Comparison of ENCODE assay signal across 13 mouse cellular contexts in the genomic region with DNA sequence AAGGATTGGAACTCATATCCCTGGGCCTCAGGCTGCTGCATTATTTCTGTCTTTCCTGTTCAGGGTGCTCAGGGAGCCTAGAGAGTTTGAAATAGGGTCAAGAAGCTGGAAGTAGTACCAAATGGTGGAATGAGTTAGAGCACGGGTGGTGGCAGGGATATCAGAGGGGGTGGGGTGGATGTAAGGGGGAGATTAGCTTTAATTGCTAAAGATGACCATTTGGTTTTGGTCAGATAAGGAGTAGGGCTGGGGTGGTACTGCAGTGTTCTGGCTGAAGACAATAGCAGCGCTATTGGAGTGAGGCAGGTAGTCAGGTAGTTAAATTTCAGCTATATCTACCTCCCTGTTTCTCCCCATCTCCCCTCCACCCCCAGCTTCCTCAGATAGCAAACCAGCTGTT. TPM values are rescaled to one million over a fixed set of nuclear protein-coding genes. Genes with fewer than 3 reads are reported as not detected.
A peak's percentile ranks its signal among the peaks of the same experiment; 100 is the strongest.
DNase-seq lines count a peak whose midpoint lies in the region; ATAC-seq and TF ChIP-seq lines count a peak whose summit lies in the region.
"Had no signal": no experiment of that assay in that cellular context is flagged by ENCODE, and none has a peak within 500 bp of the region (broad histone marks: within the 10 kb centered on the region; RNA-seq: fewer than 3 reads in every experiment).

No protein-coding gene starts in this region.

- WGBS in liver, embryonic 11.5 days, result 7% methylated on average over 2 of the region's 2 CpGs
- WGBS in liver, postnatal 0 days (ENCODE audit: insufficient replicate concordance), result 24% methylated on average over 2 of the region's 2 CpGs
- WGBS in stomach, embryonic 16.5 days, result 25% methylated on average over 2 of the region's 2 CpGs
- 45% methylated on average over 2 of the region's 2 CpGs for WGBS in stomach, postnatal 0 days

- H3K27me3 ChIP-seq in liver, embryonic 11.5 days (replicated peaks; ENCODE audit: control insufficient read depth, insufficient read depth, low read length), result peaks cover 2% of the 10 kb centered on the region
- no peaks in the 10 kb centered on the region for H3K27me3 ChIP-seq in liver, postnatal 0 days (ENCODE audit: insufficient read depth, low read length)
- H3K27me3 ChIP-seq in stomach, embryonic 16.5 days (ENCODE audit: control insufficient read depth, insufficient read depth, low read length), result no peaks in the 10 kb centered on the region
- H3K27me3 ChIP-seq in stomach, postnatal 0 days (ENCODE audit: control insufficient read depth, insufficient read depth, low read length), result no peaks in the 10 kb centered on the region
- H3K27me3 ChIP-seq: limb, embryonic 15.5 days; neural tube, embryonic 13.5 days; stomach, embryonic 15.5 days had no signal

- TF ChIP-seq EP300 in liver, postnatal 0 days (IDR thresholded peaks at IDR 0.05; ENCODE audit: low read depth), result no peak
- no peak for TF ChIP-seq EP300 in stomach, postnatal 0 days (optimal IDR thresholded peaks at IDR 0.05)

- no peak overlapping the region for H3K4me3 ChIP-seq in liver, embryonic 11.5 days (ENCODE audit: low read depth, low read length)
- H3K4me3 ChIP-seq in liver, postnatal 0 days (ENCODE audit: low read depth, low read length), result no peak overlapping the region
- no peak overlapping the region for H3K4me3 ChIP-seq in stomach, embryonic 16.5 days (replicated peaks; ENCODE audit: low read length)
- H3K4me3 ChIP-seq in stomach, postnatal 0 days (ENCODE audit: low read depth, low read length), result no peak overlapping the region
- H3K4me3 ChIP-seq: limb, embryonic 15.5 days; neural tube, embryonic 13.5 days; stomach, embryonic 15.5 days had no signal

- no peaks in the 10 kb centered on the region for H3K36me3 ChIP-seq in liver, embryonic 11.5 days (ENCODE audit: control insufficient read depth, insufficient read depth, low read length)
- no peaks in the 10 kb centered on the region for H3K36me3 ChIP-seq in liver, postnatal 0 days (replicated peaks; ENCODE audit: insufficient read depth, low read length)
- H3K36me3 ChIP-seq in stomach, embryonic 16.5 days (ENCODE audit: control insufficient read depth, insufficient read depth, low read length), result no peaks in the 10 kb centered on the region
- H3K36me3 ChIP-seq in stomach, postnatal 0 days (ENCODE audit: control insufficient read depth, insufficient read depth, low read length), result no peaks in the 10 kb centered on the region
- H3K36me3 ChIP-seq: limb, embryonic 15.5 days; neural tube, embryonic 13.5 days; stomach, embryonic 15.5 days had no signal

- no peaks in the 10 kb centered on the region for H3K9me3 ChIP-seq in liver, embryonic 11.5 days (ENCODE audit: control insufficient read depth, low read length)
- no peaks in the 10 kb centered on the region for H3K9me3 ChIP-seq in liver, postnatal 0 days (ENCODE audit: low read length)
- H3K9me3 ChIP-seq in stomach, embryonic 16.5 days (replicated peaks; ENCODE audit: control insufficient read depth, low read length), result no peaks in the 10 kb centered on the region
- no peaks in the 10 kb centered on the region for H3K9me3 ChIP-seq in stomach, postnatal 0 days (ENCODE audit: control insufficient read depth, low read length)
- H3K9me3 ChIP-seq: limb, embryonic 15.5 days; neural tube, embryonic 13.5 days; stomach, embryonic 15.5 days had no signal

- no peak overlapping the region for H3K9ac ChIP-seq in liver, embryonic 11.5 days (ENCODE audit: low read depth, low read length)
- no peak overlapping the region for H3K9ac ChIP-seq in liver, postnatal 0 days (replicated peaks)
- H3K9ac ChIP-seq in stomach, embryonic 16.5 days (ENCODE audit: low read length), result no peak overlapping the region
- H3K9ac ChIP-seq in stomach, postnatal 0 days (ENCODE audit: low read length), result no peak overlapping the region
- H3K9ac ChIP-seq: limb, embryonic 15.5 days; neural tube, embryonic 13.5 days; stomach, embryonic 15.5 days had no signal

- H3K4me2 ChIP-seq in liver, embryonic 11.5 days, result 0 out of 2 replicates have a peak overlapping the region, but pooled peaks have one; percentile 16
- H3K4me2 ChIP-seq in liver, postnatal 0 days (ENCODE audit: low read depth, low read length), result no peak overlapping the region
- H3K4me2 ChIP-seq in stomach, embryonic 16.5 days (ENCODE audit: low read depth, low read length), result no peak overlapping the region
- H3K4me2 ChIP-seq in stomach, postnatal 0 days (replicated peaks; ENCODE audit: low read depth), result no peak overlapping the region
- H3K4me2 ChIP-seq: limb, embryonic 15.5 days; neural tube, embryonic 13.5 days; stomach, embryonic 15.5 days had no signal

- intact Hi-C loops in heart, postnatal 36 days (cut with DNase I), result no loop called here

- no peak for TF ChIP-seq CTCF in liver, postnatal 0 days (IDR thresholded peaks at IDR 0.05; ENCODE audit: low read depth)
- no peak for TF ChIP-seq CTCF in stomach, postnatal 0 days (IDR thresholded peaks at IDR 0.05; ENCODE audit: low read depth)

- H3K27ac ChIP-seq in liver, embryonic 11.5 days (ENCODE audit: low read depth, low read length), result no peak overlapping the region
- no peak overlapping the region for H3K27ac ChIP-seq in liver, postnatal 0 days (ENCODE audit: low read depth)
- 0 out of 2 replicates have a peak overlapping the region, but pooled peaks have one; percentile 14 for H3K27ac ChIP-seq in stomach, embryonic 16.5 days (ENCODE audit: low read length)
- H3K27ac ChIP-seq in stomach, postnatal 0 days (replicated peaks), result no peak overlapping the region
- H3K27ac ChIP-seq: limb, embryonic 15.5 days; neural tube, embryonic 13.5 days; stomach, embryonic 15.5 days had no signal

- peak; percentile 75 for DNase-seq in heart, adult 11 months
- no peak for DNase-seq in heart, postnatal 36 days
- no peak for DNase-seq in liver, embryonic 11.5 days (ENCODE audit: low spot score)
- no peak for DNase-seq in liver, postnatal 0 days
- no peak for DNase-seq in stomach, postnatal 0 days (ENCODE audit: low spot score)
- no peak for DNase-seq in ovary, adult 18-20 months (ENCODE audit: low spot score)
- DNase-seq in thymus, postnatal 4 days, result no peak
- DNase-seq: cerebellum, adult 9-10 months; thymus, postnatal 36 days had no signal

- peak; percentile 80 for ATAC-seq in liver, embryonic 11.5 days (replicated peaks; ENCODE audit: low FRiP score)
- no peak for ATAC-seq in liver, postnatal 0 days
- no peak for ATAC-seq in stomach, embryonic 16.5 days (ENCODE audit: insufficient read depth, low FRiP score)
- ATAC-seq in stomach, postnatal 0 days (ENCODE audit: low FRiP score, low TSS enrichment), result no peak

- H3K4me1 ChIP-seq in liver, embryonic 11.5 days (replicated peaks; ENCODE audit: control insufficient read depth, insufficient read depth, low read length), result peaks cover 16% of the 10 kb centered on the region
- peaks cover 9% of the 10 kb centered on the region; the same call in 1 of the 2 replicates for H3K4me1 ChIP-seq in liver, postnatal 0 days (ENCODE audit: insufficient read depth)
- peaks cover 6% of the 10 kb centered on the region; the same call in 1 of the 2 replicates for H3K4me1 ChIP-seq in stomach, embryonic 16.5 days (ENCODE audit: control insufficient read depth, insufficient read depth, low read length)
- H3K4me1 ChIP-seq in stomach, postnatal 0 days (replicated peaks; ENCODE audit: control insufficient read depth, insufficient read depth), result no peaks in the 10 kb centered on the region
- H3K4me1 ChIP-seq: limb, embryonic 15.5 days; neural tube, embryonic 13.5 days; stomach, embryonic 15.5 days had no signal

RNA-seq across cellular contexts. Expression of a gene that starts 4.8 kb away (rescaled TPM):
- total RNA-seq in heart, postnatal 36 days (2021), result 10 to 100 TPM; 34.0 to 60.3 TPM
- 12.7 and 14.4 TPM in 2 replicates for polyA plus RNA-seq in liver, embryonic 11.5 days (2014; fragmentation: Nextera tagmentation; extraction: Ambion mirVana)
- polyA plus RNA-seq in liver, postnatal 0 days (2015; fragmentation: Nextera tagmentation; extraction: Ambion mirVana), result 2.3 and 2.5 TPM in 2 replicates
- 75.8 and 81.7 TPM in 2 replicates for polyA plus RNA-seq in stomach, embryonic 16.5 days (2015; fragmentation: Nextera tagmentation; extraction: Ambion mirVana)
- 25.1 and 28.0 TPM in 2 replicates for polyA plus RNA-seq in stomach, postnatal 0 days (2015; fragmentation: Nextera tagmentation; extraction: Ambion mirVana)
